Mouse (Mus musculus) heart, postnatal 36 days (tissue): ENCODE data around the gene Csnka2ip. TPM values are rescaled to one million over a fixed set of nuclear protein-coding genes. Genes with fewer than 3 reads are reported as not detected.

ENCODE experiments used
- total RNA-seq, 2 experiments: library from RNA; stranded (reverse); gene quantifications; 2 replicates each; pipeline ENCODE4 v1.2.3; 2021

The Csnka2ip gene
- total RNA-seq, 2 experiments from 2014 or later: not detected

Other genes starting within 250 kb of the Csnka2ip start
- gene 4930453N24Rik, start 168.8 kb upstream of the Csnka2ip start, total RNA-seq: 10 to 100 TPM; 22.9 to 26.9 TPM
- 10 to 100 TPM in 1 of 2 experiments, 1 to 10 TPM in 1; 9.6 to 10.9 TPM for gene Zfp654, start 249.2 kb upstream of the Csnka2ip start, total RNA-seq
- gene Cggbp1, start 249.6 kb upstream of the Csnka2ip start, total RNA-seq: 10 to 100 TPM; 39.4 to 40.0 TPM